Mouse (Mus musculus) spleen, adult 2 months (tissue): ENCODE measurements around the gene D930048N14Rik. TPM values are rescaled to one million over a fixed set of nuclear protein-coding genes. Genes with fewer than 3 reads are reported as not detected.
A peak's percentile ranks its signal among the peaks of the same experiment; 100 is the strongest.
"Not testable (repeated sequence)": the region's sequence is repeated elsewhere in the genome, so short reads cannot be mapped to it uniquely, and the experiment has no call there.

Experiments used
- DNase-seq, 2 experiments: peaks; one replicate each; pipeline versions ENCODE4 v3.0.0 to v3.0.0-alpha.2; 2012 to 2021; ENCODE audit warnings: low spot score in 2 of 2, low read depth in 1 of 2
- H3K27ac ChIP-seq: fragments of 200-500 bp; 2 replicates; pipeline ENCODE4 v1.5.1; 2012; ENCODE audit warnings: low read length, inconsistent platforms; ENCODE audit not compliant: insufficient read depth
- H3K27me3 ChIP-seq: fragments of 200-500 bp; 2 replicates; pipeline ENCODE4 v1.6.1; 2012; ENCODE audit warnings: mild to moderate bottlenecking, moderate library complexity, low read length, inconsistent platforms; ENCODE audit not compliant: control insufficient read depth, insufficient read depth
- H3K36me3 ChIP-seq: fragments of 200-500 bp; 2 replicates; pipeline ENCODE4 v1.6.1; 2012; ENCODE audit warnings: mild to moderate bottlenecking, low read length, inconsistent platforms; ENCODE audit not compliant: control insufficient read depth, insufficient read depth
- H3K4me1 ChIP-seq: fragments of 200-500 bp; 2 replicates; pipeline ENCODE4 v1.6.1; 2011; ENCODE audit warnings: inconsistent platforms; ENCODE audit not compliant: control insufficient read depth, insufficient read depth, insufficient read length
- H3K4me3 ChIP-seq: fragments of 200-500 bp; 2 replicates; pipeline ENCODE4 v1.5.1; 2011; ENCODE audit warnings: mild to moderate bottlenecking, inconsistent platforms; ENCODE audit not compliant: insufficient read depth, insufficient read length; ENCODE audit errors: extremely low read depth
- CTCF ChIP-seq: fragments of 200-500 bp; IDR thresholded peaks from 2 replicates; pipeline ENCODE4 v1.5.1; 2011; ENCODE audit warnings: mild to moderate bottlenecking, inconsistent platforms; ENCODE audit not compliant: insufficient read depth, insufficient read length, insufficient replicate concordance; ENCODE audit errors: extremely low read depth
- POLR2A ChIP-seq: fragments of 200-500 bp; IDR thresholded peaks from 2 replicates; pipeline ENCODE4 v1.6.1; 2011; ENCODE audit warnings: low read depth, low read length, inconsistent platforms
- WGBS: fragments of 180-500 bp; shearing (Covaris S2); methylation state at CpG from one replicate; pipeline ENCODE4 v1.1.7; 2018; 5-methylcytosine and 5-hydroxymethylcytosine counted together
- polyA plus RNA-seq: library from polyadenylated mRNA; depleted of rRNA; stranded (reverse); fragments of >200 nt; gene quantifications from 2 replicates; pipeline ENCODE4 v1.2.3, GENCODE M21; 2012

The D930048N14Rik gene
- polyA plus RNA-seq, 1 experiment = 3.4 TPM

DNA sequence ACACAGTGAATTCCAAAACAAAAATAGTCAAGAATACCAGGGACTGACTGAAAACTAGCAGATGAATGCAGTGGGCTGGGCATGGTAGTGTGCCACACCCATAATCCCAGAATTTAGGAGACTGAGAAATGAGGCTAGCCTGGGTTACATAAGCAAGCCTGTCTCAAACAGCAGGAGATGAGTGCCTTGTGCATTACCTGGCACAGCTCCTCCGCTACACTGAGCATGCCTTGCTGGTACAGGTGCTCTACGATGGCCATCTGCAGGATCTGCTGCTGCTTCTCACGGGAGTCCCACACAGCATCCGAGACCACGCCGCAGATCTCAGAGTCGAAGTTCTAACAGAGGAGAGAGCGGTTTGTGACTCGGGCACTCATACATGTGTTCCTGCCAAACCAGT lies 23.3 kb upstream of the D930048N14Rik start:
- peaks cover 38% of the 10 kb centered on the region for H3K36me3 ChIP-seq
- WGBS = 95% methylated on average over 9 of the region's 9 CpGs
- H3K27me3 ChIP-seq = no peaks in the 10 kb centered on the region
- H3K4me1 ChIP-seq = peaks cover 3% of the 10 kb centered on the region; the same call in 1 of the 2 replicates
- DNase-seq = no peak
- TF ChIP-seq POLR2A (no peak), CTCF (no peak)
- no peak overlapping the region for H3K27ac ChIP-seq
- H3K4me3 ChIP-seq = no peak overlapping the region

DNA sequence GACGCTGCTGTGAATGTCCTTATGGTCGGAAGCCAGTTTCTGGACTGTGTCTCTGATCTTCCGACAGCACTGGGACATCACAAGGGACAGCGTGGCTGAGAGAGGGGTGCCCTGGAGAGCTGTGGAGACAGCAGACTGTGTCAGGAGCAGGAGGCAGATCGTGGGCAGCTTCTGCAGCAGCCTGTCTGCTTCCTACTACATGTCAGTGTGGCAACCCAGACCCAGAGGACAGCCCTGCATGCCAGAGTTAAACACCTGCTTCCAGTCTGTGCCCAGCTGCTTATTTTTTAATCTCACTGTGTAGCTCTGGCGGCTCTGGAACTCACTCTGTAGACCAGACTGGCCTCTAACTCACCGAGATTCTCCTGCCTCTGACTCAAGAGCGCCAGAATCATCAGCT lies 22.8 kb upstream of the D930048N14Rik start:
- Histone ChIP-seq H3K36me3 (peaks cover 35% of the 10 kb centered on the region), H3K4me3 (no peak overlapping the region), H3K4me1 (peaks cover 4% of the 10 kb centered on the region; the same call in 1 of the 2 replicates), H3K27ac (no peak overlapping the region), H3K27me3 (no peaks in the 10 kb centered on the region)
- no peak for DNase-seq
- no peak for TF ChIP-seq CTCF
- no peak for TF ChIP-seq POLR2A
- WGBS = 87% methylated on average over 8 of the region's 8 CpGs

DNA sequence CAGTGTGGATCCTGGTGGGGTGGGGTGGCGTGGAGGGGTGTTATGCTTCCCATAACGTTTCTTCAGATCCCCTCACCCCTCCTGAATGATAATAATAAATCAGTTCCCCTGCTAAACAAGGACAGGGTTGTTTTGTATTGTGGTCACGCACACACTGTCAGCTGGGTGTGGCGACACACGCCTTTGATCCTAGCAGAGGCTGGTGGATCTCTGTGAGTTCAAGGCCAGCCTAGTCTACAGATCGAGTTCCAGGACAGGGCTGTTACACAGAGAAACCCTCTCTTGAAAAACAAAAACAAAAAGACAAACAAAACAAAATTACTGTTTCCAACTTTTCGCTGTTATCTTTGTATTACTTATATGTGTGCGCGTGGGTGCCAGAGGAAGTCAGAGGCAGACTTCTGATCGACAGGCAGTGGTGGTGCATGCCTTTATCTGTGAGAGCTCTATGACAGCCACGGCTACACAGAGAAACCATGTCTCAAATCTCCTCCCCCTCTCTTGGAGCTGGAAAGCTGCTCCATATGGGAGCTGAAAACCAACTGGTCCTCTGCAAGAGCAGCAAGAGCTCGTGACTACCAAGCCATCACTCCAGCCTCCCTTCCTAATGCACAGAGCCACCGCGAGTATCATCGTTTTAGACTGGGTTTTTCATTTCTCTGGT lies 21.0 kb upstream of the D930048N14Rik start:
- peaks cover 9% of the 10 kb centered on the region; the same call in 1 of the 2 replicates for H3K4me1 ChIP-seq
- TF ChIP-seq POLR2A (no peak), CTCF (no peak)
- no peak overlapping the region for H3K27ac ChIP-seq
- no peak for DNase-seq
- H3K4me3 ChIP-seq = no peak overlapping the region
- peaks cover 18% of the 10 kb centered on the region for H3K36me3 ChIP-seq
- WGBS = 66% methylated on average over 15 of the region's 15 CpGs
- no peaks in the 10 kb centered on the region for H3K27me3 ChIP-seq

DNA sequence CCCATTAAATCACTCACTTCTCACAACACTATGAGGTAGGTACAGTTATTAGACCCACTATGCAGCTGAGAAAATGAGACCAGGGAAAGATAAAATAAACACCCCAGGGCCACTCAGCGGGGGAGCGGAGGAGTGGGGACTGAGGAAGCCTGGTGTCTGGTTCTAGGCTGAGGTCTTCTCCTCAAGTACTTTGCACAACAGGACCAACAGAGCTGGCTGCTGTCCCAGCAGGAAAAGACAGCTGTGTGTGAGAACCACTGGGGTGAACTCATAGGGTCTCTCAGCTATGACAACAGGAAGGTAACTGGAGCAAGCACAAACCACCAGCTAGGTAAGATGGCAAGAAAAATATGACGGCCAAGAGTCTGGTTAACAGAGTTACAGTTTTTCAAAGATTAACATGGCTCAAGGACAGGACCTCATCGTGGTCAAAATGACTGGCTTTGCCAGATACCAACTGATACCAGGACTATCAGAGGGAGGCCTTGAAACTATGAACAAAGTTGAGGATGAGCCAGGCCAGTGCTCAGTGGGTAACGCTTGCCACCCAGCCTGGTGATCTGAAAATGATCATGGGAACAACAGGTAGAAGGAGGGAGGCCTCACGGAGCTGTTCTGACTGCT lies 18.5 kb upstream of the D930048N14Rik start:
- WGBS = 49% methylated on average over 6 of the region's 6 CpGs
- Histone ChIP-seq H3K27me3 (no peaks in the 10 kb centered on the region), H3K4me1 (peaks cover 12% of the 10 kb centered on the region; the same call in 1 of the 2 replicates), H3K36me3 (peaks cover 7% of the 10 kb centered on the region), H3K27ac (peak overlapping the region; percentile 22), H3K4me3 (no peak overlapping the region)
- no peak for TF ChIP-seq POLR2A
- TF ChIP-seq CTCF = no peak
- DNase-seq = no peak

DNA sequence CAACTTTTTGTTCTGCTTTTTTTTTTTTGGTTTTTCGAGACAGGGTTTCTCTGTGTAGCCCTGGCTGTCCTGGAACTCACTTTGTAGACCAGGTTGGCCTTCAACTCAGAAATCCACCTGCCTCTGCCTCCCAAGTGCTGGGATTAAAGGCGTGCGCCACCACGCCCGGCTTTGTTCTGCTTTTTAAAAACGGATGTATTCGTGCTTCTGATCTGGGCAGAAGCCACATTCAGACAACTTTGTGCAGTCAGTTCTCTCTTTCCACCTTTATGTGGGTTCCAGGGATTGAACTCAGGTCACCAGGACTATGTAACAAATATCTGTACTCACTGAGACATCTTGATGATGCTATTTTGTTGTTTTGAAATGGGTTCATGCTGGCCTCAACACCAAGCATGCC lies 17.6 kb upstream of the D930048N14Rik start:
- WGBS = 48% methylated on average over 7 of the region's 7 CpGs
- H3K27me3 ChIP-seq, DNase-seq, H3K27ac ChIP-seq, H3K4me3 ChIP-seq, H3K36me3 ChIP-seq: not testable (repeated sequence)
- H3K4me1 ChIP-seq = peaks cover 12% of the 10 kb centered on the region; the same call in 1 of the 2 replicates

DNA sequence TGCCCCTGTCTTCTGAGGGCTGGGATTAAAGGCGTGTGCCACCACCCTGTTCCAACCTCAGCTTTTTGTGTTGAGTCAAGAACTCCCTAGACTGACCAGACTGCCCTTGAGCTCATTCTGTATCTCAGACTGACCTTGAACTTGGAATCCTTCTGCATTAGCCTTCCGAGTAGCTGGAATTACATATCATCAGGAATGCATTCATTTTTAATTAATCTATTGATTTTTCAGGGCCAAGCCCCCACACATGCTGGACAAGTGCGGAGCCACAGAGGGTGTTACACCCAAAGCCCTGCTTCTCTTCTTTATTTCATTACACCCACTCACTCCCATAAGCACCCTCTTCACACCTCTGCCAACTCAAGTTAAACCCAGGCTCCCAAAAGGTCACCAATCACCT lies 17.0 kb upstream of the D930048N14Rik start:
- DNase-seq = no peak
- H3K36me3 ChIP-seq = peaks cover 3% of the 10 kb centered on the region
- WGBS = 87% methylated on average over 3 of the region's 3 CpGs
- no peak overlapping the region for H3K4me3 ChIP-seq
- H3K4me1 ChIP-seq = peaks cover 12% of the 10 kb centered on the region; the same call in 1 of the 2 replicates
- H3K27me3 ChIP-seq = no peaks in the 10 kb centered on the region
- no peak for TF ChIP-seq CTCF
- TF ChIP-seq POLR2A = no peak
- no peak overlapping the region for H3K27ac ChIP-seq

DNA sequence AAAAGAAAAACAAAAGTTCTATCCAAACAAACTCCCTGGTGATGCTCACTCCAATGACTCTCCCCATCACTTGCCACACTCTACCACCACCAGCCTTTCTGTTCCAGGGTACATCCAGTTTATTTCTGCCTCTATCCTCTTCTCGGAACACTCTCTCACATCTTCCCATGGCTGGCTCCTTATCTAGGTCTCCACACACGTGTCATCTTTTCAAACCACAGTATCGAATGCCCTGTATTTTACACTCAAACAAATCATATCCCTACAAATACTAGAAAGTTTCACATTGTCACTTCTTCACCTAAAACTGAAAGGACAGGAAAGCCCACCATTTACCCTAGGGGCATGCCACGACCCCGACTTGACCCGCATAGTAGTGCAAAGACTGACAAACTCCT lies 15.6 kb upstream of the D930048N14Rik start:
- peak overlapping the region; percentile 92 for H3K27ac ChIP-seq
- peak overlapping the region; percentile 61 for H3K4me3 ChIP-seq
- TF ChIP-seq CTCF = no peak
- TF ChIP-seq POLR2A = no peak
- WGBS = 8% methylated on average over 6 of the region's 6 CpGs
- peaks cover 12% of the 10 kb centered on the region; the same call in 1 of the 2 replicates for H3K4me1 ChIP-seq
- no peak for DNase-seq
- H3K27me3 ChIP-seq = no peaks in the 10 kb centered on the region
- no peaks in the 10 kb centered on the region for H3K36me3 ChIP-seq
